Mouse (Mus musculus) hindbrain, embryonic 16.5 days (tissue): ENCODE measurements at regions not wholly inside any gene's neighbourhood (a gene's known extent, or its start where the extent isn't known, plus 50 kb on each side); places are given as distances from the start of the nearest gene placed in this dataset.

Source experiments
- ATAC-seq: fragments of 200-750 bp; cut with Nextera tagmentation; 2 replicates; pipeline ENCODE4 v1.8.0; 2017; ENCODE audit warnings: moderate TSS enrichment, moderate library complexity
- H3K27ac ChIP-seq: fragments of 300-500 bp; sonication (generic); 2 replicates; pipeline ENCODE4 v1.5.1; 2014; ENCODE audit warnings: low read depth, mild to moderate bottlenecking, control low read depth, low read length, moderate library complexity
- H3K27me3 ChIP-seq: fragments of 300-500 bp; sonication (generic); replicated peaks from 2 replicates; pipeline ENCODE4 v1.6.1; 2014; ENCODE audit warnings: low read length; ENCODE audit not compliant: control insufficient read depth, insufficient read depth
- H3K36me3 ChIP-seq: fragments of 300-500 bp; sonication (generic); 2 replicates; pipeline ENCODE4 v1.6.1; 2014; ENCODE audit warnings: mild to moderate bottlenecking, low read length, moderate library complexity, mixed read lengths; ENCODE audit not compliant: control insufficient read depth, insufficient read depth
- H3K4me1 ChIP-seq: fragments of 300-500 bp; sonication (generic); 2 replicates; pipeline ENCODE4 v1.6.1; 2014; ENCODE audit warnings: low read depth, low read length; ENCODE audit not compliant: control insufficient read depth, insufficient read depth
- H3K4me2 ChIP-seq: fragments of 300-500 bp; sonication (generic); 2 replicates; pipeline ENCODE4 v1.6.1; 2014; ENCODE audit warnings: mild to moderate bottlenecking, low read length, control low read depth, moderate library complexity
- H3K4me3 ChIP-seq: fragments of 300-500 bp; sonication (generic); 2 replicates; pipeline ENCODE4 v1.5.1; 2014; ENCODE audit warnings: mild to moderate bottlenecking, low read length, control low read depth, moderate library complexity
- H3K9ac ChIP-seq: fragments of 300-500 bp; sonication (generic); 2 replicates; pipeline ENCODE4 v1.6.1; 2014; ENCODE audit warnings: low read depth, mild to moderate bottlenecking, control low read depth, low read length, moderate library complexity
- H3K9me3 ChIP-seq: fragments of 300-500 bp; sonication (generic); 2 replicates; pipeline ENCODE4 v1.6.1; 2014; ENCODE audit warnings: mild to moderate bottlenecking, low read length, moderate library complexity; ENCODE audit not compliant: control insufficient read depth
- WGBS: fragments of 180-500 bp; shearing (Covaris S2); extraction: QIAGEN DNeasy Blood & Tissue Kit; methylation state at CpG from one replicate; pipeline ENCODE4 v1.1.7; 2014; 5-methylcytosine and 5-hydroxymethylcytosine counted together

GRCm38 (mm10) chr10:41018888-41019287 is 53.2 kb downstream of the Gpr6 start:
- no peak overlapping the region for H3K27ac ChIP-seq
- no peak overlapping the region for H3K4me3 ChIP-seq
- H3K4me1 ChIP-seq: no peaks in the 10 kb centered on the region
- no peak overlapping the region for H3K4me2 ChIP-seq
- no peak for ATAC-seq
- 67% methylated on average over 5 of the region's 5 CpGs for WGBS
- no peak overlapping the region for H3K9ac ChIP-seq
- 0 out of 2 replicates have a peak, but pooled peaks cover 3% of the 10 kb centered on the region for H3K9me3 ChIP-seq
- no peaks in the 10 kb centered on the region for H3K36me3 ChIP-seq
- H3K27me3 ChIP-seq: no peaks in the 10 kb centered on the region

- Histone ChIP-seq H3K4me2 (no peak overlapping the region), H3K36me3 (no peaks in the 10 kb centered on the region), H3K9me3 (0 out of 2 replicates have a peak, but pooled peaks cover 3% of the 10 kb centered on the region), H3K4me3 (no peak overlapping the region), H3K9ac (no peak overlapping the region), H3K27me3 (no peaks in the 10 kb centered on the region), H3K4me1 (no peaks in the 10 kb centered on the region), H3K27ac (no peak overlapping the region)
- WGBS: 30% methylated on average over 7 of the region's 7 CpGs
- peak; percentile 56; the same call in 1 of the 2 replicates for ATAC-seq
Observed at GRCm38 (mm10) chr10:41016547-41016946, 55.5 kb downstream of the Gpr6 start.

GRCm38 (mm10) chr10:41015654-41016053 is 56.4 kb downstream of the Gpr6 start:
- H3K4me3 ChIP-seq: no peak overlapping the region
- H3K27ac ChIP-seq: no peak overlapping the region
- WGBS: 26% methylated on average over 4 of the region's 4 CpGs
- 0 out of 2 replicates have a peak, but pooled peaks cover 3% of the 10 kb centered on the region for H3K9me3 ChIP-seq
- H3K9ac ChIP-seq: no peak overlapping the region
- H3K4me1 ChIP-seq: no peaks in the 10 kb centered on the region
- H3K4me2 ChIP-seq: no peak overlapping the region
- H3K27me3 ChIP-seq: no peaks in the 10 kb centered on the region
- no peaks in the 10 kb centered on the region for H3K36me3 ChIP-seq
- peak; percentile 80 for ATAC-seq

- Histone ChIP-seq H3K4me3 (no peak overlapping the region), H3K27me3 (no peaks in the 10 kb centered on the region), H3K9me3 (no peaks in the 10 kb centered on the region), H3K27ac (no peak overlapping the region), H3K4me2 (no peak overlapping the region), H3K4me1 (no peaks in the 10 kb centered on the region), H3K36me3 (no peaks in the 10 kb centered on the region), H3K9ac (no peak overlapping the region)
- ATAC-seq: no peak
- WGBS: 89% methylated on average over 2 of the region's 2 CpGs
Observed at GRCm38 (mm10) chr10:41010585-41010984, 61.5 kb downstream of the Gpr6 start.

GRCm38 (mm10) chr10:41007866-41008265 is 64.2 kb downstream of the Gpr6 start:
- Histone ChIP-seq H3K9me3 (no peaks in the 10 kb centered on the region), H3K27me3 (no peaks in the 10 kb centered on the region), H3K9ac (no peak overlapping the region), H3K4me2 (no peak overlapping the region), H3K4me1 (no peaks in the 10 kb centered on the region), H3K36me3 (no peaks in the 10 kb centered on the region), H3K27ac (no peak overlapping the region), H3K4me3 (no peak overlapping the region)
- ATAC-seq: no peak
- WGBS: 88% methylated on average over 3 of the region's 3 CpGs

GRCm38 (mm10) chr10:41006634-41007033 is 65.5 kb downstream of the Gpr6 start:
- Histone ChIP-seq H3K27me3 (no peaks in the 10 kb centered on the region), H3K9me3 (no peaks in the 10 kb centered on the region), H3K4me1 (no peaks in the 10 kb centered on the region), H3K27ac (no peak overlapping the region), H3K4me2 (no peak overlapping the region), H3K4me3 (no peak overlapping the region), H3K9ac (no peak overlapping the region), H3K36me3 (no peaks in the 10 kb centered on the region)
- ATAC-seq: no peak
- WGBS: 82% methylated on average over 9 of the region's 9 CpGs

- H3K36me3 ChIP-seq: no peaks in the 10 kb centered on the region
- no peak overlapping the region for H3K9ac ChIP-seq
- H3K27ac ChIP-seq: no peak overlapping the region
- no peaks in the 10 kb centered on the region for H3K4me1 ChIP-seq
- no peak overlapping the region for H3K4me3 ChIP-seq
- no peaks in the 10 kb centered on the region for H3K9me3 ChIP-seq
- no peaks in the 10 kb centered on the region for H3K27me3 ChIP-seq
- ATAC-seq: no peak
- H3K4me2 ChIP-seq: no peak overlapping the region
- 88% methylated on average over 9 of the region's 9 CpGs for WGBS
Observed at GRCm38 (mm10) chr10:41005776-41006175, 66.3 kb downstream of the Gpr6 start.

GRCm38 (mm10) chr10:41004753-41005152 is 67.3 kb downstream of the Gpr6 start:
- Histone ChIP-seq H3K4me1 (no peaks in the 10 kb centered on the region), H3K27ac (no peak overlapping the region), H3K36me3 (no peaks in the 10 kb centered on the region), H3K27me3 (no peaks in the 10 kb centered on the region), H3K9me3 (no peaks in the 10 kb centered on the region), H3K4me2 (no peak overlapping the region), H3K4me3 (no peak overlapping the region), H3K9ac (no peak overlapping the region)
- 63% methylated on average over 3 of the region's 3 CpGs for WGBS
- peak; percentile 67; the same call in 1 of the 2 replicates for ATAC-seq

- no peaks in the 10 kb centered on the region for H3K27me3 ChIP-seq
- H3K27ac ChIP-seq: no peak overlapping the region
- 30% methylated on average over 7 of the region's 7 CpGs for WGBS
- no peaks in the 10 kb centered on the region for H3K36me3 ChIP-seq
- peak; percentile 92 for ATAC-seq
- H3K4me3 ChIP-seq: no peak overlapping the region
- H3K4me2 ChIP-seq: no peak overlapping the region
- H3K4me1 ChIP-seq: no peaks in the 10 kb centered on the region
- H3K9ac ChIP-seq: no peak overlapping the region
- no peaks in the 10 kb centered on the region for H3K9me3 ChIP-seq
Observed at GRCm38 (mm10) chr10:41004044-41004689, 67.9 kb downstream of the Gpr6 start.
